Mouse (Mus musculus) embryonic facial prominence, embryonic 14.5 days (tissue): ENCODE results near the gene Cacnb3. TPM values are rescaled to one million over a fixed set of nuclear protein-coding genes. Genes with fewer than 3 reads are reported as not detected.
A peak's percentile ranks its signal among the peaks of the same experiment; 100 is the strongest.

Experiments used
- ATAC-seq: fragments of 200-750 bp; cut with Nextera tagmentation; 2 replicates; pipeline ENCODE4 v1.8.0; 2017; ENCODE audit warnings: low read depth, moderate number of reproducible peaks, moderate TSS enrichment
- DNase-seq: peaks from one replicate; pipeline ENCODE4 v3.0.0-alpha.2; 2015; ENCODE audit warnings: low spot score
- H3K27ac ChIP-seq: fragments of 300-500 bp; sonication (generic); replicated peaks from 2 replicates; pipeline ENCODE4 v1.5.1; 2014; ENCODE audit warnings: low read depth, mild to moderate bottlenecking, low read length, moderate library complexity
- H3K27me3 ChIP-seq: fragments of 300-500 bp; sonication (generic); replicated peaks from 2 replicates; pipeline ENCODE4 v1.6.1; 2014; ENCODE audit warnings: low read length; ENCODE audit not compliant: control insufficient read depth, insufficient read depth
- H3K36me3 ChIP-seq: fragments of 300-500 bp; sonication (generic); 2 replicates; pipeline ENCODE4 v1.6.1; 2014; ENCODE audit warnings: low read length, mixed read lengths; ENCODE audit not compliant: control insufficient read depth, insufficient read depth
- H3K4me1 ChIP-seq: fragments of 300-500 bp; sonication (generic); 2 replicates; pipeline ENCODE4 v1.6.1; 2014; ENCODE audit warnings: antibody characterized with exemption, low read length; ENCODE audit not compliant: control insufficient read depth, insufficient read depth
- H3K4me2 ChIP-seq: fragments of 300-500 bp; sonication (generic); 2 replicates; pipeline ENCODE4 v1.6.1; 2014; ENCODE audit warnings: low read depth, mild to moderate bottlenecking, low read length, moderate library complexity, mixed read lengths
- H3K4me3 ChIP-seq: fragments of 300-500 bp; sonication (generic); 2 replicates; pipeline ENCODE4 v1.5.1; 2014; ENCODE audit warnings: low read depth, mild to moderate bottlenecking, low read length
- H3K9ac ChIP-seq: fragments of 300-500 bp; sonication (generic); 2 replicates; pipeline ENCODE4 v1.6.1; 2014; ENCODE audit warnings: low read depth, mild to moderate bottlenecking, low read length, moderate library complexity, mixed read lengths
- H3K9me3 ChIP-seq: fragments of 300-500 bp; sonication (generic); 2 replicates; pipeline ENCODE4 v1.6.1; 2016; ENCODE audit warnings: low read length; ENCODE audit not compliant: control insufficient read depth
- WGBS: fragments of 180-500 bp; shearing (Covaris S2); extraction: QIAGEN DNeasy Blood & Tissue Kit; methylation state at CpG from one replicate; pipeline ENCODE4 v1.1.7; 2014; 5-methylcytosine and 5-hydroxymethylcytosine counted together
- polyA plus RNA-seq: library from polyadenylated mRNA; unstranded; fragments of >200 nt; fragmentation: Nextera tagmentation; extraction: Ambion mirVana; gene quantifications from 2 replicates; pipeline ENCODE4 v1.2.1, GENCODE M21; 2014

Gene Cacnb3
- polyA plus RNA-seq, 1 experiment from 2014 or later = 29.0 TPM

GRCm38 (mm10) chr15:98680660-98681059, 50.0 kb downstream of the Cacnb3 start:
- Histone ChIP-seq H3K27me3 (peaks cover 22% of the 10 kb centered on the region), H3K36me3 (no peaks in the 10 kb centered on the region)
- WGBS = 84% methylated on average over 8 of the region's 8 CpGs

GRCm38 (mm10) chr15:98681633-98682032, 51.0 kb downstream of the Cacnb3 start:
- DNase-seq (no peak), ATAC-seq (no peak)
- Histone ChIP-seq H3K36me3 (no peaks in the 10 kb centered on the region), H3K9ac (no peak overlapping the region), H3K4me3 (no peak overlapping the region), H3K27ac (no peak overlapping the region), H3K4me2 (no peak overlapping the region), H3K27me3 (peaks cover 13% of the 10 kb centered on the region), H3K4me1 (no peaks in the 10 kb centered on the region), H3K9me3 (no peaks in the 10 kb centered on the region)
- 75% methylated on average over 7 of the region's 7 CpGs for WGBS

More at GRCm38 (mm10) chr15:98680660-98681059, 50.0 kb downstream of the Cacnb3 start:
- Histone ChIP-seq H3K9me3 (no peaks in the 10 kb centered on the region), H3K4me1 (0 out of 2 replicates have a peak, but pooled peaks cover 4% of the 10 kb centered on the region), H3K9ac (no peak overlapping the region), H3K27ac (no peak overlapping the region), H3K4me3 (no peak overlapping the region), H3K4me2 (no peak overlapping the region)
- ATAC-seq (no peak), DNase-seq (no peak)

GRCm38 (mm10) chr15:98683177-98683576, 52.5 kb downstream of the Cacnb3 start:
- DNase-seq = peak; percentile 31
- Histone ChIP-seq H3K27ac (no peak overlapping the region), H3K4me1 (no peaks in the 10 kb centered on the region), H3K4me3 (no peak overlapping the region), H3K36me3 (no peaks in the 10 kb centered on the region), H3K9me3 (no peaks in the 10 kb centered on the region), H3K27me3 (peaks cover under 1% of the 10 kb centered on the region; the same call in 1 of the 2 replicates), H3K4me2 (no peak overlapping the region), H3K9ac (no peak overlapping the region)
- no peak for ATAC-seq
- WGBS = 55% methylated on average over 10 of the region's 10 CpGs

GRCm38 (mm10) chr15:98683746-98684145, 53.1 kb downstream of the Cacnb3 start:
- Histone ChIP-seq H3K4me2 (no peak overlapping the region), H3K4me1 (no peaks in the 10 kb centered on the region), H3K27ac (no peak overlapping the region), H3K36me3 (no peaks in the 10 kb centered on the region), H3K9ac (no peak overlapping the region), H3K4me3 (no peak overlapping the region), H3K27me3 (no peaks in the 10 kb centered on the region; the same call in 1 of the 2 replicates), H3K9me3 (no peaks in the 10 kb centered on the region)
- WGBS = 71% methylated on average over 1 of the region's 1 CpGs
- DNase-seq = no peak
- no peak for ATAC-seq

GRCm38 (mm10) chr15:98685926-98686325, 55.3 kb downstream of the Cacnb3 start:
- Histone ChIP-seq H3K4me3 (no peak overlapping the region), H3K9me3 (no peaks in the 10 kb centered on the region), H3K36me3 (no peaks in the 10 kb centered on the region), H3K4me2 (no peak overlapping the region), H3K9ac (no peak overlapping the region), H3K27ac (no peak overlapping the region), H3K27me3 (no peaks in the 10 kb centered on the region; the same call in 1 of the 2 replicates), H3K4me1 (no peaks in the 10 kb centered on the region)
- ATAC-seq = no peak
- 68% methylated on average over 3 of the region's 3 CpGs for WGBS
- DNase-seq = no peak

GRCm38 (mm10) chr15:98689682-98690081, 59.0 kb downstream of the Cacnb3 start:
- H3K36me3 ChIP-seq = no peaks in the 10 kb centered on the region
- 77% methylated on average over 2 of the region's 2 CpGs for WGBS
- no peaks in the 10 kb centered on the region for H3K27me3 ChIP-seq
- no peak for ATAC-seq
- no peak overlapping the region for H3K4me3 ChIP-seq
- H3K9ac ChIP-seq = no peak overlapping the region
- H3K27ac ChIP-seq = no peak overlapping the region
- no peaks in the 10 kb centered on the region for H3K4me1 ChIP-seq
- no peak overlapping the region for H3K4me2 ChIP-seq
- H3K9me3 ChIP-seq = no peaks in the 10 kb centered on the region
- no peak for DNase-seq

- DNase-seq = peak; percentile 57
- Histone ChIP-seq H3K9me3 (no peaks in the 10 kb centered on the region), H3K4me1 (no peaks in the 10 kb centered on the region), H3K36me3 (no peaks in the 10 kb centered on the region), H3K9ac (no peak overlapping the region), H3K27ac (no peak overlapping the region), H3K27me3 (no peaks in the 10 kb centered on the region), H3K4me3 (no peak overlapping the region), H3K4me2 (no peak overlapping the region)
- WGBS = 15% methylated on average over 7 of the region's 7 CpGs
- peak; percentile 23; the same call in 1 of the 2 replicates for ATAC-seq
Measured at GRCm38 (mm10) chr15:98691486-98692147, 61.0 kb downstream of the Cacnb3 start.

- Histone ChIP-seq H3K9me3 (no peaks in the 10 kb centered on the region), H3K27me3 (no peaks in the 10 kb centered on the region), H3K9ac (no peak overlapping the region), H3K4me2 (no peak overlapping the region), H3K36me3 (no peaks in the 10 kb centered on the region), H3K4me1 (no peaks in the 10 kb centered on the region), H3K4me3 (no peak overlapping the region), H3K27ac (no peak overlapping the region)
- peak; percentile 80 for DNase-seq
- 28% methylated on average over 11 of the region's 11 CpGs for WGBS
- ATAC-seq = peak; percentile 60; the same call in 1 of the 2 replicates
Measured at GRCm38 (mm10) chr15:98692171-98692715, 61.6 kb downstream of the Cacnb3 start.
